Mouse (Mus musculus): ENCODE measurements around the gene 1110059G10Rik. TPM values are rescaled to one million over a fixed set of nuclear protein-coding genes. Genes with fewer than 3 reads are reported as not detected.

1110059G10Rik gene
- total RNA-seq (2021) = 10 to 100 TPM; 18.7 to 22.6 TPM
- long read RNA-seq, transcript 1110059G10Rik-201 (3 exons, 3,361 nt) = major isoform, 7 of 13 reads
- long read RNA-seq, partial matches to known transcripts = 5 of 13 reads
- long read RNA-seq, other reads (novel, unspliced or antisense) = 1 of 13 reads

GRCm38 (mm10) chr9:122950643-122951475 lies at the start of gene 1110059G10Rik, which contains the start of gene Kif15:
1110059G10Rik (minus strand) TSS chr9:122951000.
Kif15 (plus strand) TSS chr9:122951046.
- DNase-seq (ENCODE audit: low spot score in 2 of 2) = peak; percentile 97 to 98

GRCm38 (mm10) chr9:122999193-122999586 lies 48.4 kb upstream of the 1110059G10Rik start:
- no peak for DNase-seq (ENCODE audit: low spot score in 2 of 2)

GRCm38 (mm10) chr9:122998406-122999192 lies 47.8 kb upstream of the 1110059G10Rik start:
- DNase-seq (ENCODE audit: low spot score in 2 of 2) = no peak

- no peak for DNase-seq (ENCODE audit: low spot score in 2 of 2)
Measured at GRCm38 (mm10) chr9:122928915-122929314, 21.9 kb downstream of the 1110059G10Rik start.

GRCm38 (mm10) chr9:122922936-122923381 lies 27.8 kb downstream of the 1110059G10Rik start, which contains the start of gene Zfp105:
Zfp105 (plus strand) TSS chr9:122923072.
- peak; percentile 81 for DNase-seq (ENCODE audit: low spot score in 2 of 2)

DNA sequence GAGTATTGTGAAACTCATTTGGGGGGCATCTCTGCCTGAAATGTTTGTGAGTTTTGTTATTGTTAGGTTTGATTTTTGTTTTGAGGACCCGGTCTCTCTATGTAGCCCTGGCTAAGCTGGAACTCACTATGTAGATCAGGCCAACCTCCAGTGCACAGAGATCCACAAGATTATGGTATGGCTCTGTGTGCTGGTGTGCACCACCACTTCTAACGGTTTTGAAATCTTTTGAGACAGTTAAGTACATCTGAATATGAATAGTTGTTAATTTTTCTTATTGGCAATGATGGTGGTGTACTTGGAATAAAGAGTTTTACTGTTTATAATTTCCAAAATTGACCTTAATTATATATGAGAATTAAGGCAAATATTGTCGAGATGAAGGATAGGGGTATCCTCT lies 28.4 kb downstream of the 1110059G10Rik start:
- no peak for DNase-seq (ENCODE audit: low spot score in 2 of 2)

DNA sequence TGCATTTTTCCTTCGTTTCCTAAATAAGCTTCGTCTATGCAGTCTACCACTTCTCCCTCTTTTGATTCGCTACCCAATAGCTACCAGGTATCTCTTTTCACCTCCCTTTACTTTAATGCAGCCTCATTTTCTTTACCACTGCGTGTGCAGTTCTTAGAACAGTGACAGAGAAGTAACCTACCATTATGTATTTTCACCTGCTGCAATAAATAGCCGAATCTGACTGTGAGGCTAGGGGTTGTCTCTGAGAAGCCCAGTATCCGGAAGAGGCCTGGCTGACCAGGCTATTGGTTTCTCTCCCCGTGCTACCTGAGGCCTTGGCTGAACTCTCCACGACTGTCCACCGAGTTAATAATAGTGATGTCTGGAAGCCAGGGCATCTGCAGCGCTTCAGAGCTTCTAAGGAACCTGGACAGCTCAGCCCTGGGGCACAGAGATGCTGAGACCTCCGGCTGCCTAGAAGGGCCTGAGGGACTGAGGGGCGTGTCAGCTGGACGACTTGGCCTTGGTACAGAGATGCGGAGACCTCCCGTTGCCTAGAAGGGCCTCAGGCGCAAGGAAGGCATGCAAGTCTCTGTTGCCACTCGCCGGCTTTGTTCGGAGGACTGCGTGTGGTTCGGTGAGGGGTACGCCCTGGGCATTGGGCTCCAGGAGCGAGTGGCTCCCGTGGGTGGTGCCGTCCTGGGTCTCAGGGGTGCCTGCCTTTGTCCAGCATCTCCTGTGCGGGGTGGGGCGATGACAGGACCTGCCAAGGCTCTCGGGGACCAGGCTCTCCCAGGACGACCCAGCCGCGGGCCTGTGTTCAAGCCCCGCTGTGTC lies 47.9 kb downstream of the 1110059G10Rik start:
- peak; percentile 63 to 73 for DNase-seq (ENCODE audit: low spot score in 2 of 2)

- no peak for DNase-seq (ENCODE audit: low spot score in 2 of 2)
Measured at GRCm38 (mm10) chr9:122901047-122901446, 49.8 kb downstream of the 1110059G10Rik start.

Other genes with a start within 250 kb of the 1110059G10Rik start
- gene Topaz1, start 203.7 kb downstream of the 1110059G10Rik start, total RNA-seq (2021) = not detected
- 10 to 100 TPM; 12.6 to 14.9 TPM for gene Tcaim, start 145.5 kb downstream of the 1110059G10Rik start, total RNA-seq (2021)
- gene Gm35549, start 107.0 kb downstream of the 1110059G10Rik start, total RNA-seq (2021) = not detected
- gene Zfp445, start 85.0 kb downstream of the 1110059G10Rik start, total RNA-seq (2021) = 100 to 1,000 TPM; 166 to 178 TPM
- 1 to 10 TPM; 5.0 TPM for gene Zkscan7, start 65.3 kb downstream of the 1110059G10Rik start, total RNA-seq (2021)
- 1 to 10 TPM; 7.2 to 7.8 TPM for gene Zfp105, start 27.9 kb downstream of the 1110059G10Rik start, total RNA-seq (2021)
- gene Kif15, start within 50 bp of the 1110059G10Rik start, total RNA-seq (2021) = 1 to 10 TPM; 5.0 to 7.9 TPM
- 10 to 100 TPM; 35.0 to 38.8 TPM for gene Tmem42, start 70.3 kb upstream of the 1110059G10Rik start, total RNA-seq (2021)
- gene Tgm4, start 83.7 kb upstream of the 1110059G10Rik start, total RNA-seq (2021) = 1 to 10 TPM in 1 of 2 experiments, under 1 TPM in 1; 0.74 to 1.4 TPM
- gene Zdhhc3, start 162.2 kb upstream of the 1110059G10Rik start, total RNA-seq (2021) = 10 to 100 TPM; 72.4 to 72.7 TPM
- 10 to 100 TPM; 37.9 to 49.7 TPM for gene Exosc7, start 162.2 kb upstream of the 1110059G10Rik start, total RNA-seq (2021)
- 1 to 10 TPM; 7.2 to 7.4 TPM for gene Clec3b, start 199.9 kb upstream of the 1110059G10Rik start, total RNA-seq (2021)

Measured in layer of hippocampus, postnatal 10 days (tissue).